ENCODE assay signal across 8 mouse cellular contexts in the genomic region with DNA sequence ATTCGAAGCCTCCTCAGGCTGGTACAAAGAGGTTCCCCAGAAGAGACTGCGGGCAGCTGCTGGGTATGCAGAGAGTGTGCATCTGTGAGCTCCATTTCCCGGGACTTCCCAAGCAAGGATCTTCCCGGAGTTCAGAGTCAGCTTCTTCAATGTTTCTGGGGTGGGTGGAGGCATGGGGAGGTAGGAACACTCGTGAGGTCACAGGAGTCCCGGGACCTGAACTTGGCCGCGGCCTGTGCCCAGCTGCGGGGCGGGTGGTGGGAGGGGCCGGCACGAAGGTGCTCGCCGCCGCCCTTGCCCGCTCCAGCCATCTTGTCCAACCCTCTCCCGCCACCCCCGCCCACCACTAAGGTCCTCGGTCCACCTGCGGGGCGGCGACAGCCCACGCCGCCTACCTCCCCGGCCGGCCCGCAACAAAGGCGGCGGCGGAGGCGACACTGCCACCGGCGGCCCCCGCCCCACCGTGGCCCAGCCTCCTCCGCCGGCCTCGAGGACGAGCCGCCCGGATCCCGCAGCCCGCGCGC. TPM values are rescaled to one million over a fixed set of nuclear protein-coding genes. Genes with fewer than 3 reads are reported as not detected.
DNase-seq lines count a peak whose midpoint lies in the region; ATAC-seq lines count a peak whose summit lies in the region.

No protein-coding gene starts in this region.

- WGBS in neural tube, embryonic 11.5 days: 1% methylated on average over 40 of the region's 45 CpGs
- WGBS in intestine, embryonic 14.5 days: 1% methylated on average over 37 of the region's 45 CpGs
- 1% methylated on average over 41 of the region's 45 CpGs for WGBS in liver, embryonic 15.5 days (ENCODE audit: insufficient replicate concordance)

- peak overlapping the region; percentile 66 for H3K4me3 ChIP-seq in neural tube, embryonic 11.5 days (ENCODE audit: low read depth, low read length)
- peak overlapping the region; percentile 70 for H3K4me3 ChIP-seq in intestine, embryonic 14.5 days (ENCODE audit: low read depth, low read length)
- peak overlapping the region; percentile 64 for H3K4me3 ChIP-seq in liver, embryonic 15.5 days (replicated peaks)

- no peaks in the 10 kb centered on the region; the same call in 1 of the 2 replicates for H3K4me1 ChIP-seq in neural tube, embryonic 11.5 days (ENCODE audit: control insufficient read depth, insufficient read depth, low read length)
- H3K4me1 ChIP-seq in intestine, embryonic 14.5 days (replicated peaks; ENCODE audit: control insufficient read depth, insufficient read depth, low read length): peaks cover 8% of the 10 kb centered on the region; the same call in 1 of the 2 replicates
- peaks cover 13% of the 10 kb centered on the region for H3K4me1 ChIP-seq in liver, embryonic 15.5 days (replicated peaks)

- peaks cover 9% of the 10 kb centered on the region; the same call in 1 of the 2 replicates for H3K9me3 ChIP-seq in neural tube, embryonic 11.5 days (ENCODE audit: control insufficient read depth, low read length)
- H3K9me3 ChIP-seq in intestine, embryonic 14.5 days (ENCODE audit: control insufficient read depth, low read length): peaks cover 9% of the 10 kb centered on the region; the same call in 1 of the 2 replicates
- H3K9me3 ChIP-seq in liver, embryonic 15.5 days (replicated peaks): no peaks in the 10 kb centered on the region

- peaks cover 8% of the 10 kb centered on the region; the same call in 1 of the 2 replicates for H3K36me3 ChIP-seq in neural tube, embryonic 11.5 days (ENCODE audit: control insufficient read depth, insufficient read depth, low read length)
- H3K36me3 ChIP-seq in intestine, embryonic 14.5 days (ENCODE audit: control insufficient read depth, insufficient read depth, low read length): peaks cover 32% of the 10 kb centered on the region
- H3K36me3 ChIP-seq in liver, embryonic 15.5 days (replicated peaks): no peaks in the 10 kb centered on the region

- no peak for DNase-seq in neural tube, embryonic 11.5 days (ENCODE audit: low spot score)
- DNase-seq in neural tube, embryonic 10.5 days (ENCODE audit: extremely low spot score, low spot score): no peak
- peak; percentile 72 for DNase-seq in adrenal gland, postnatal 14 days
- peak; percentile 17 to 35 for DNase-seq in gastrocnemius, adult 8-10 months (ENCODE audit: low spot score in 2 of 2)
- DNase-seq in intestine, embryonic 14.5 days (ENCODE audit: low spot score): peak; percentile 74
- peak; percentile 47 to 61 for DNase-seq in natural killer cell, adult 2 months (ENCODE audit: low spot score in 2 of 2)
- no peak for DNase-seq in c-Kit-positive CD71-positive TER-119-positive erythroid progenitor cells, embryonic 14.5 days (ENCODE audit: low spot score)

- H3K9ac ChIP-seq in neural tube, embryonic 11.5 days (ENCODE audit: low read length): peak overlapping the region; percentile 92
- peak overlapping the region; percentile 84 for H3K9ac ChIP-seq in intestine, embryonic 14.5 days (ENCODE audit: low read length)
- H3K9ac ChIP-seq in liver, embryonic 15.5 days: peak overlapping the region; percentile 46; the same call in 1 of the 2 replicates

- ATAC-seq in neural tube, embryonic 11.5 days (ENCODE audit: insufficient read depth, low FRiP score, low TSS enrichment): peak; percentile 75
- ATAC-seq in intestine, embryonic 14.5 days (replicated peaks; ENCODE audit: low FRiP score, low TSS enrichment, low read depth): peak; percentile 83
- peak; percentile 71 for ATAC-seq in liver, embryonic 15.5 days (ENCODE audit: insufficient read depth)

- H3K4me2 ChIP-seq in neural tube, embryonic 11.5 days (ENCODE audit: low read depth): peak overlapping the region; percentile 49
- peak overlapping the region; percentile 91 for H3K4me2 ChIP-seq in intestine, embryonic 14.5 days (ENCODE audit: low read length)
- peak overlapping the region; percentile 97 for H3K4me2 ChIP-seq in liver, embryonic 15.5 days

- H3K27ac ChIP-seq in neural tube, embryonic 11.5 days (ENCODE audit: low read depth, low read length): peak overlapping the region; percentile 42; the same call in 1 of the 2 replicates
- H3K27ac ChIP-seq in intestine, embryonic 14.5 days (ENCODE audit: low read depth): peak overlapping the region; percentile 64; the same call in 1 of the 2 replicates
- H3K27ac ChIP-seq in liver, embryonic 15.5 days (replicated peaks): no peak overlapping the region

- H3K27me3 ChIP-seq in neural tube, embryonic 11.5 days (ENCODE audit: control insufficient read depth, insufficient read depth, low read length): no peaks in the 10 kb centered on the region
- H3K27me3 ChIP-seq in intestine, embryonic 14.5 days (replicated peaks; ENCODE audit: control insufficient read depth, insufficient read depth, low read length): no peaks in the 10 kb centered on the region
- H3K27me3 ChIP-seq in liver, embryonic 15.5 days: no peaks in the 10 kb centered on the region

RNA-seq across cellular contexts. Expression of a gene that starts 0.4 kb away (rescaled TPM):
- 41.5 and 43.3 TPM in 2 replicates for polyA plus RNA-seq in neural tube, embryonic 11.5 days (2014; fragmentation: Nextera tagmentation; extraction: Ambion mirVana)
- total RNA-seq in adrenal gland, postnatal 14 days (2021): 31.5 and 35.1 TPM in 2 replicates
- 10 to 100 TPM in 3 of 4 experiments, 1 to 10 TPM in 1; 7.7 to 12.4 (median 10.8) TPM for total RNA-seq in gastrocnemius, adult 8-10 months (2022)
- 16.5 and 21.4 TPM in 2 replicates for polyA plus RNA-seq in intestine, embryonic 14.5 days (2014; fragmentation: Nextera tagmentation; extraction: Ambion mirVana)
- polyA plus RNA-seq in liver, embryonic 15.5 days (2015; fragmentation: Nextera tagmentation; extraction: Ambion mirVana): 0.89 and 0.93 TPM in 2 replicates

RNA-seq across cellular contexts. Expression of a gene that starts 30.3 kb away (rescaled TPM):
- polyA plus RNA-seq in neural tube, embryonic 11.5 days (2014; fragmentation: Nextera tagmentation; extraction: Ambion mirVana): 71.1 and 74.0 TPM in 2 replicates
- total RNA-seq in adrenal gland, postnatal 14 days (2021): 18.1 and 19.1 TPM in 2 replicates
- total RNA-seq in gastrocnemius, adult 8-10 months (2022): 1 to 10 TPM; 3.7 to 5.9 (median 4.7) TPM
- 46.2 and 55.8 TPM in 2 replicates for polyA plus RNA-seq in intestine, embryonic 14.5 days (2014; fragmentation: Nextera tagmentation; extraction: Ambion mirVana)
- polyA plus RNA-seq in liver, embryonic 15.5 days (2015; fragmentation: Nextera tagmentation; extraction: Ambion mirVana): 20.5 and 21.1 TPM in 2 replicates

Comparison
In these comparisons a context has a peak if more than half of its experiments do, and no peak if none do; other contexts are left out.
1. DNase-seq: peak in adrenal gland, postnatal 14 days (single experiment), gastrocnemius, adult 8-10 months (2 of 2), intestine, embryonic 14.5 days (single experiment) and natural killer cell, adult 2 months (2 of 2); none in neural tube, embryonic 11.5 days (single experiment), neural tube, embryonic 10.5 days (single experiment) and c-Kit-positive CD71-positive TER-119-positive erythroid progenitor cells, embryonic 14.5 days (single experiment).
2. Peak in every context shown above with its lines, with median percentiles within 50 percentile points of each other: ATAC-seq, H3K4me2 ChIP-seq, H3K4me3 ChIP-seq and H3K9ac ChIP-seq.